Mouse (Mus musculus): ENCODE results near the gene Slc13a3.

GRCm38 (mm10) chr2:165486881-165487535 lies 14.0 kb upstream of the Slc13a3 start:
- TF ChIP-seq TAL1 (IDR thresholded peaks at IDR 0.05; ENCODE audit: low read length) (no peak), GATA1 (IDR thresholded peaks at IDR 0.05; ENCODE audit: low read length) (no peak)

Measured in erythroblast, embryonic 14.5 days (primary cell).